Mouse (Mus musculus): ENCODE data around the gene Rad51d. TPM values are rescaled to one million over a fixed set of nuclear protein-coding genes. Genes with fewer than 3 reads are reported as not detected.
"Not testable (repeated sequence)": the region's sequence is repeated elsewhere in the genome, so short reads cannot be mapped to it uniquely, and the experiment has no call there.

Gene Rad51d
- total and polyA plus RNA-seq, 2 experiments from 2014 or later, result 11.0 to 11.2 TPM

DNA sequence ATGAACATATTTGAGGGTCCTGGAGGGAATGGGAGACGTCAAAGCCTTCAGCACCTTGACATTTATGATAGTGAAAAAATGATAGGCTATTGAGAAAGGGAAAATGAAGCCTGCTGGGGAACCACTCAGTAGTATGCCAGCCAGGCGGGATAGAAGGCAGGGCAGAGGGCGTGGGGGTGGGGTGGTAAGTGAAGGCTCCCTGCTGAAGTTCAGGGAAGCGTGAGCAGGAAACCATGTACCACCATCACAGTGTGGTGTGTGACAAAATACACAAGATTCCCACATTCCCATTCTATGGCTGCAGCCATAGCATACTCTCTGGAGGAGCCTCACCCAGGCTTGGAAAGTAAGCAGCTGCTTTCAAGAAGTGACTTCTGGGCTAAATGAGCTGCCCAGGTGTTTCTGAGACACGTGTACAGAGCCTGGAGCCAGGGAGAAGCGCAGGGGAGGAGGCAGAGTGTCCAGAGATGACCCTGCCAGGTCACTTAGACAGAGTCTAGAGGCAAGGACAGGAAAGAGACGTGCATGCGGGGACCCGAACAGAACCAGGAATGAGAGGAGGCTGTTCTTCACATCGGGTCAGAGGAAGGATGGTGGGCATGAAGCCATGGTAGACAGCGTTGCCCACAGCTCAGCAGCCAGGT, 45.5 kb downstream of the Rad51d start:
- no peak for TF ChIP-seq CTCF (IDR thresholded peaks at IDR 0.05)
- no peak overlapping the region for H3K27ac ChIP-seq (ENCODE audit: low read depth, low read length)
- H3K9ac ChIP-seq (replicated peaks; ENCODE audit: low read length, poor library complexity, severe bottlenecking), result no peak overlapping the region
- no peak overlapping the region for H3K4me3 ChIP-seq (ENCODE audit: low read depth, low read length)
- H3K4me2 ChIP-seq (ENCODE audit: low read depth, low read length, poor library complexity, severe bottlenecking), result no peak overlapping the region
- no peaks in the 10 kb centered on the region for H3K36me3 ChIP-seq (ENCODE audit: insufficient read depth, low read length)
- no peaks in the 10 kb centered on the region for H3K27me3 ChIP-seq (ENCODE audit: insufficient read depth, low read length)
- H3K9me3 ChIP-seq (ENCODE audit: low read length), result no peaks in the 10 kb centered on the region
- ATAC-seq (ENCODE audit: low FRiP score) (no peak), DNase-seq (ENCODE audit: low spot score) (no peak)
- 70% methylated on average over 11 of the region's 11 CpGs for WGBS
- 0 out of 2 replicates have a peak, but pooled peaks cover 5% of the 10 kb centered on the region for H3K4me1 ChIP-seq (ENCODE audit: insufficient read depth, low read length)

GRCm38 (mm10) chr11:82838511-82838910, 51.9 kb downstream of the Rad51d start:
- Histone ChIP-seq H3K9ac (replicated peaks; ENCODE audit: low read length, poor library complexity, severe bottlenecking) (no peak overlapping the region), H3K9me3 (ENCODE audit: low read length) (no peaks in the 10 kb centered on the region), H3K4me1 (ENCODE audit: insufficient read depth, low read length) (peaks cover 10% of the 10 kb centered on the region; the same call in 1 of the 2 replicates), H3K4me2 (ENCODE audit: low read depth, low read length, poor library complexity, severe bottlenecking) (no peak overlapping the region), H3K36me3 (ENCODE audit: insufficient read depth, low read length) (no peaks in the 10 kb centered on the region), H3K4me3 (ENCODE audit: low read depth, low read length) (no peak overlapping the region), H3K27me3 (ENCODE audit: insufficient read depth, low read length) (no peaks in the 10 kb centered on the region), H3K27ac (ENCODE audit: low read depth, low read length) (no peak overlapping the region)
- TF ChIP-seq CTCF (IDR thresholded peaks at IDR 0.05), result no peak
- peak; percentile 24 for DNase-seq (ENCODE audit: low spot score)
- ATAC-seq (ENCODE audit: low FRiP score), result no peak
- 13% methylated on average over 5 of the region's 5 CpGs for WGBS

DNA sequence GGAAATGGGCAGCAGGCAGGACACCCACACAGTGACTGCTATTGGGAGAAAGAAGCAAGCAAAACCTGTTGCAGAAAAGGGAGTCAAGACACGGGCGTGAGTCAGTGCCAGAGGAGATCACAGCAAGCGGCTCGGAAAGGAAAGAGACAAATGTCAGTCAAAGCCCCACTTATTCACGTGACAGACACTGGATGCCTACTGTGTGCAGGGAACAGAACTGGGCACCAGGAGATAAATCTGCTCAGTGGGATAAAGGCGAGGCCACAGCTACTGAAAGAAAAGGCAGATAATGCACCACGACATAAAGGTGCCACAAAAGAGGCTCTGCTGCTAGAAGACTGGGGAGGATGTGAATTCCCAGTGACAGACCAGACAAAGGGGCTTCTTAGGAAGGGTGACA, 52.6 kb downstream of the Rad51d start:
- TF ChIP-seq CTCF (IDR thresholded peaks at IDR 0.05), result no peak
- Histone ChIP-seq H3K4me3 (ENCODE audit: low read depth, low read length) (no peak overlapping the region), H3K4me2 (ENCODE audit: low read depth, low read length, poor library complexity, severe bottlenecking) (no peak overlapping the region), H3K27ac (ENCODE audit: low read depth, low read length) (no peak overlapping the region), H3K4me1 (ENCODE audit: insufficient read depth, low read length) (peaks cover 10% of the 10 kb centered on the region; the same call in 1 of the 2 replicates), H3K9ac (replicated peaks; ENCODE audit: low read length, poor library complexity, severe bottlenecking) (no peak overlapping the region), H3K27me3 (ENCODE audit: insufficient read depth, low read length) (no peaks in the 10 kb centered on the region), H3K36me3 (ENCODE audit: insufficient read depth, low read length) (no peaks in the 10 kb centered on the region), H3K9me3 (ENCODE audit: low read length) (no peaks in the 10 kb centered on the region)
- DNase-seq (ENCODE audit: low spot score) (no peak), ATAC-seq (ENCODE audit: low FRiP score) (no peak)
- 12% methylated on average over 7 of the region's 7 CpGs for WGBS

- WGBS, result 64% methylated on average over 7 of the region's 7 CpGs
- no peak overlapping the region for H3K4me2 ChIP-seq (ENCODE audit: low read depth, low read length, poor library complexity, severe bottlenecking)
- TF ChIP-seq CTCF (IDR thresholded peaks at IDR 0.05), result no peak
- H3K9me3 ChIP-seq (ENCODE audit: low read length), result no peaks in the 10 kb centered on the region
- H3K27ac ChIP-seq (ENCODE audit: low read depth, low read length), result no peak overlapping the region
- H3K4me1 ChIP-seq (ENCODE audit: insufficient read depth, low read length), result peaks cover 10% of the 10 kb centered on the region; the same call in 1 of the 2 replicates
- H3K27me3 ChIP-seq (ENCODE audit: insufficient read depth, low read length), result no peaks in the 10 kb centered on the region
- H3K9ac ChIP-seq (replicated peaks; ENCODE audit: low read length, poor library complexity, severe bottlenecking), result no peak overlapping the region
- DNase-seq (ENCODE audit: low spot score), result no peak
- no peak overlapping the region for H3K4me3 ChIP-seq (ENCODE audit: low read depth, low read length)
- H3K36me3 ChIP-seq (ENCODE audit: insufficient read depth, low read length), result no peaks in the 10 kb centered on the region
- no peak for ATAC-seq (ENCODE audit: low FRiP score)
Measured at GRCm38 (mm10) chr11:82837192-82837591, 53.2 kb downstream of the Rad51d start.

DNA sequence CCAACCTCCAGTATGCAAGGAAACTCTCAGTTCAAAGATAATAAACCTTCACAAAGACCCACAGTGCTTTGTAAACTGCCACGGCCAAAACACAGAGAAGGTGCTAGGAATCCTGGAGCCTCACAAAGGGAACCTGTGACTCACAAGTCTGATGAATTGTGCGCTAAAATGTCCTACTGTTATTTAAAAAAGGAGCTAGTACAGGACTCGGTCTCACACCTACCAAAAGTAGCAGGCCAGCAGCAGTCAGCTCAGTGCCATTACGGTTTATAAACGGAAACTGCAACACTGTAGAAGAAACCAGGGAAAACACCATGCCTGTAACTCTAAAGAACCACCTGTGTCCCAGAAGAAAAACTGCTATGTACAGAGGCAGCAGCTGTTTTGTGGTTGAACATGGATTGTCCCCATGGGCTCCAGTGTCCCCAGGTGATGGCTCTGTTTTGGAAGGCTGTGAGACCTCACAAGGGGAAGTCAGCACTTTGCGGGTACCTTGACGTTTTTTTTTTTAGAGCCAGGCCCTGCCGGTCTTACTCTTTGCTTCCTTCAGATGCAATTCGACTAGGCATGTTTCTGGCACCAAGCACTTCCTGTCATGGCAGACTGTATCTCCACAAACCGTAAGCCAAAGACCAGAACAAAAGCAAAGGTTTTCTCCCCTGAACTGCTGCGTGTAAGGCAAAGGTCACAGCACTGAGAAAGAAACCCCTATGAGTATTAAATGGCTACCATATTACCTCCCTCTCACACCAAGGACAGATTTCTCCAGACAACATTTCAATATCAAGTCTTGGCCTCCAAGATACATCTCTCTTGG, 54.6 kb downstream of the Rad51d start:
- Histone ChIP-seq H3K4me3 (ENCODE audit: low read depth, low read length) (no peak overlapping the region), H3K4me2 (ENCODE audit: low read depth, low read length, poor library complexity, severe bottlenecking) (no peak overlapping the region), H3K9me3 (ENCODE audit: low read length) (no peaks in the 10 kb centered on the region), H3K27me3 (ENCODE audit: insufficient read depth, low read length) (no peaks in the 10 kb centered on the region), H3K4me1 (ENCODE audit: insufficient read depth, low read length) (peaks cover 10% of the 10 kb centered on the region; the same call in 1 of the 2 replicates), H3K36me3 (ENCODE audit: insufficient read depth, low read length) (no peaks in the 10 kb centered on the region), H3K9ac (replicated peaks; ENCODE audit: low read length, poor library complexity, severe bottlenecking) (no peak overlapping the region), H3K27ac (ENCODE audit: low read depth, low read length) (no peak overlapping the region)
- no peak for ATAC-seq (ENCODE audit: low FRiP score)
- 71% methylated on average over 11 of the region's 11 CpGs for WGBS
- DNase-seq (ENCODE audit: low spot score), result no peak
- no peak for TF ChIP-seq CTCF (IDR thresholded peaks at IDR 0.05)

DNA sequence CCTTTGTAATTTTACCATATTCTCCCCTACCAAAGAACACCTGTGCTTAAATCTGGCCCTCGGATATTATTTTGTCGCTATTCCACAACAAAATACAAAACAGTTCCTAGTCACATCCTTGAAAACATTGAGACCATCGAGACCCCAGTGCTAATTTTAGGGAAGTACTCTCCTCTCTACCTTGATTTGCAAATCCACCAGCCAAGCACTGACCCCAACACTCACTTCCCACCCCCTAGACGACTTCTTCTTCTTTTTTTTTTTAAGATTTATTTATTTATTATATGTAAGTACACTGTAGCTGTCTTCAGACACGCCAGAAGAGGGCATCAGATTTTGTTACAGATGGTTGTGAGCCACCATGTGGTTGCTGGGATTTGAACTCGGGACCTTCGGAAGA, 56.1 kb downstream of the Rad51d start:
- H3K9me3 ChIP-seq (ENCODE audit: low read length); DNase-seq (ENCODE audit: low spot score); H3K36me3 ChIP-seq (ENCODE audit: insufficient read depth, low read length); H3K27me3 ChIP-seq (ENCODE audit: insufficient read depth, low read length); H3K4me2 ChIP-seq (ENCODE audit: low read depth, low read length, poor library complexity, severe bottlenecking); H3K27ac ChIP-seq (ENCODE audit: low read depth, low read length); ATAC-seq (ENCODE audit: low FRiP score); H3K4me3 ChIP-seq (ENCODE audit: low read depth, low read length); H3K4me1 ChIP-seq (ENCODE audit: insufficient read depth, low read length); H3K9ac ChIP-seq (replicated peaks; ENCODE audit: low read length, poor library complexity, severe bottlenecking): not testable (repeated sequence)
- 88% methylated on average over 7 of the region's 7 CpGs for WGBS
